In genomic region chr9:102545406-102546255, GRCm38 (mm10) we compare ENCODE assay signal across 8 mouse cellular contexts. TPM values are rescaled to one million over a fixed set of nuclear protein-coding genes. Genes with fewer than 3 reads are reported as not detected.
DNase-seq lines count a peak whose midpoint lies in the region; ATAC-seq and TF ChIP-seq lines count a peak whose summit lies in the region.

No protein-coding gene starts in this region.

- H3K4me3 ChIP-seq in lung, embryonic 14.5 days (ENCODE audit: low read depth, low read length) = peak overlapping the region; percentile 24; the same call in 1 of the 2 replicates
- peak overlapping the region; percentile 51 for H3K4me3 ChIP-seq in forebrain, embryonic 10.5 days
- 0 out of 2 replicates have a peak overlapping the region, but pooled peaks have one; percentile 25 for H3K4me3 ChIP-seq in limb, embryonic 11.5 days (ENCODE audit: low read depth, low read length)

- H3K4me2 ChIP-seq in lung, embryonic 14.5 days = peak overlapping the region; percentile 60
- H3K4me2 ChIP-seq in limb, embryonic 11.5 days (ENCODE audit: low read depth, severe bottlenecking) = peak overlapping the region; percentile 55

- H3K36me3 ChIP-seq in lung, embryonic 14.5 days (ENCODE audit: insufficient read depth) = no peaks in the 10 kb centered on the region
- no peaks in the 10 kb centered on the region for H3K36me3 ChIP-seq in forebrain, embryonic 10.5 days (replicated peaks)
- no peaks in the 10 kb centered on the region for H3K36me3 ChIP-seq in limb, embryonic 11.5 days (ENCODE audit: control insufficient read depth, insufficient read depth, low read length)

- peaks cover 3% of the 10 kb centered on the region for H3K4me1 ChIP-seq in lung, embryonic 14.5 days (ENCODE audit: insufficient read depth)
- H3K4me1 ChIP-seq in forebrain, embryonic 10.5 days = peaks cover 48% of the 10 kb centered on the region
- H3K4me1 ChIP-seq in limb, embryonic 11.5 days (ENCODE audit: control insufficient read depth, insufficient read depth, low read length) = peaks cover 7% of the 10 kb centered on the region

- no peak overlapping the region for H3K9ac ChIP-seq in lung, embryonic 14.5 days
- no peak overlapping the region for H3K9ac ChIP-seq in limb, embryonic 11.5 days (ENCODE audit: low read length)

- no peak for TF ChIP-seq CTCF in lung, embryonic 14.5 days (IDR thresholded peaks at IDR 0.05; ENCODE audit: low read depth)

- no peaks in the 10 kb centered on the region for H3K9me3 ChIP-seq in lung, embryonic 14.5 days (ENCODE audit: low read depth, low read length)
- no peaks in the 10 kb centered on the region for H3K9me3 ChIP-seq in forebrain, embryonic 10.5 days
- H3K9me3 ChIP-seq in limb, embryonic 11.5 days (ENCODE audit: control insufficient read depth, low read length) = no peaks in the 10 kb centered on the region

- WGBS in lung, embryonic 14.5 days = 27% methylated on average over 22 of the region's 22 CpGs
- WGBS in forebrain, embryonic 10.5 days = 18% methylated on average over 22 of the region's 22 CpGs
- 16% methylated on average over 22 of the region's 22 CpGs for WGBS in limb, embryonic 11.5 days

- peak; percentile 44 for DNase-seq in lung, embryonic 14.5 days
- no peak for DNase-seq in lung, postnatal 14 days
- DNase-seq in forebrain, embryonic 10.5 days (ENCODE audit: extremely low spot score, low spot score) = peak; percentile 69
- peak; percentile 45 for DNase-seq in limb, embryonic 11.5 days (ENCODE audit: low spot score)
- DNase-seq in retina, embryonic 14.5 days (ENCODE audit: low spot score) = peak; percentile 52
- DNase-seq in layer of hippocampus, adult 9-10 months (ENCODE audit: low spot score) = no peak
- no peak for DNase-seq in kidney, postnatal 25 days
- no peak for DNase-seq in adrenal gland, adult 18-20 months (ENCODE audit: low spot score in 2 of 2)

- no peak for ATAC-seq in lung, embryonic 14.5 days (ENCODE audit: insufficient read depth)
- no peak for ATAC-seq in limb, embryonic 11.5 days (ENCODE audit: insufficient number of reproducible peaks, low FRiP score, low TSS enrichment, low read depth)

- H3K27ac ChIP-seq in lung, embryonic 14.5 days (ENCODE audit: low read depth) = no peak overlapping the region
- H3K27ac ChIP-seq in forebrain, embryonic 10.5 days = peak overlapping the region; percentile 85
- no peak overlapping the region for H3K27ac ChIP-seq in limb, embryonic 11.5 days (replicated peaks; ENCODE audit: low read depth, low read length)

- no peaks in the 10 kb centered on the region for H3K27me3 ChIP-seq in lung, embryonic 14.5 days (ENCODE audit: insufficient read depth, low read length)
- H3K27me3 ChIP-seq in forebrain, embryonic 10.5 days (ENCODE audit: poor library complexity, severe bottlenecking) = peaks cover 84% of the 10 kb centered on the region
- peaks cover 18% of the 10 kb centered on the region; the same call in 1 of the 2 replicates for H3K27me3 ChIP-seq in limb, embryonic 11.5 days (ENCODE audit: control insufficient read depth, insufficient read depth, low read length)

RNA-seq across cellular contexts. Expression of gene Ky, which starts 40.1 kb away (rescaled TPM):
- polyA plus RNA-seq in lung, embryonic 14.5 days (2014; fragmentation: Nextera tagmentation; extraction: Ambion mirVana) = 0.30 and 0.32 TPM in 2 replicates
- polyA plus RNA-seq in forebrain, embryonic 10.5 days (2016; fragmentation: Nextera tagmentation; extraction: Ambion mirVana) = 0.10 and 0.14 TPM in 2 replicates
- polyA plus RNA-seq in limb, embryonic 11.5 days (2014; fragmentation: Nextera tagmentation; extraction: Ambion mirVana) = 0.16 and 0.23 TPM in 2 replicates
- total RNA-seq in adrenal gland, adult 18-20 months (2021) = under 1 TPM; 0.27 to 0.35 TPM

Comparison
In these comparisons a context has a peak if more than half of its experiments do, and no peak if none do; other contexts are left out.
1. DNase-seq: peak in lung, embryonic 14.5 days (single experiment), forebrain, embryonic 10.5 days (single experiment), limb, embryonic 11.5 days (single experiment) and retina, embryonic 14.5 days (single experiment); none in lung, postnatal 14 days (single experiment), layer of hippocampus, adult 9-10 months (single experiment), kidney, postnatal 25 days (0 of 2) and adrenal gland, adult 18-20 months (0 of 2).
2. Peak in every context shown above with its lines, with median percentiles within 50 percentile points of each other: H3K4me3 ChIP-seq.